Mouse (Mus musculus): ENCODE data around the gene Cnot9. TPM values are rescaled to one million over a fixed set of nuclear protein-coding genes. Genes with fewer than 3 reads are reported as not detected.

The Cnot9 gene
- 35.8 TPM for polyA plus RNA-seq (2015; fragmentation: Illumina TruSeq; extraction: RNeasy Lipid Tissue Mini Kit (QIAGEN cat#74804); ENCODE audit: insufficient read depth, low replicate concordance)

DNA sequence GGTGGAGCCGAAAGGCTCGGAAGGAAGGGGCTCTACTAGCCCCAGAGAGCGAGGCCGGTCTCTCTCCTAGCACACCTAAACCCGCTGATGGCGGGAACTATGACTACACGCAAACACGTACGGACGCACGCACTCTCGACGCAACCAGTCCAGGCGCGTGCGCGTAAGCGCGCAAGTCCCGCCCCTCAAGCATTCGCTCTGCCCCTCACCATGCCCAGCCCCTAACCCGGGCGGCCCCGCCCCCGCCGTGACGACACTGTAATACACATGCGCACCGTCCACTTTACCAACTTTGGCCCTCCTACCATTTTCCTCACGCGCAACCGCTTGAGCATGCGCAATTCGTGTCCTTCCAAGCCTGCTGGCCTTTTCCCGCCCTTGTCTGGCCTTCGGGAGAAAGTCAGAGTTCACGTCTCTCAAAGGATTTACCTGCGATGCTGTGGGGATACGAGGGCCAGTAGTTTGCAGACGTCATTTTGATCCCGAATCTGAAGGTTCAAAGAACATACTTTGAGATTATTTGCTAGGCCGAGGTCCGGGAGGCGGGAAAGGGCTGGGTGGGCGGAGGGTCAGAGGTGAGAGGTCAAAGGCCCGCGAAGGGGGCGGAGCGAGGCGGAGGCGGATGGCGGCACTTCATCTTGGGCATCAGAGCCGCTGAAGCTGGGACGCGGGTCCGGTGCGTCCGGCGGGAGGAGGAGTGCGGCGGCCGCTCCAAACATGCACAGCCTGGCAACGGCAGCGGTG lies at the start of gene Cnot9:
Gene Cnot9 (plus strand): TSS at position 338 of the 744 bp plus-strand sequence.

DNA sequence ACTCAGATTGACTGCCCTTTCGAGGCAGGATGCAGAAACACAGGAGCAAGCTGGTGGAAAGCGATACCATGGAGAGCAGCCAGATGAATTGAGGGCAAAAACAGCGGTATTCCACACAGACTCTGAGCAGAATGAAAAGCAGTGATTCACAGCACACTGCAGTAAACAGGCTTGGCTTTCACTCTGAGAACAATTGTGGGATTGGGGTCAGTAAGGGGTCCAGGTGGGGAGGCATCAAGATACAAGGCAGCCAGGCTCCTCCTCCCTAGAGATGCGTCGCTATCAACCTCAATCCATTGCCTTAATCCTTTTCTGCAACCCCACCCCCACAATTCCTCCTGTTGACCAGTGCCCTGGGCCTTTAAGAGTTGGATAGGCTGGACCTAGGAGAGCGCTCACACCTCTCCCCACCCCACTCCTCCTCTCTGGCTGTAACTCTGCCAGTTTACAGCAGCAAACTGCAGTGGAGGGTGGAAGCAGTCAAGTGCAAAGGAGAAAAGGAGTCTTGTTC lies 36.6 kb downstream of the Cnot9 start, which contains the start of gene Plcd4:
Gene Plcd4 (plus strand): TSS at position 438 of the 511 bp plus-strand sequence.

DNA sequence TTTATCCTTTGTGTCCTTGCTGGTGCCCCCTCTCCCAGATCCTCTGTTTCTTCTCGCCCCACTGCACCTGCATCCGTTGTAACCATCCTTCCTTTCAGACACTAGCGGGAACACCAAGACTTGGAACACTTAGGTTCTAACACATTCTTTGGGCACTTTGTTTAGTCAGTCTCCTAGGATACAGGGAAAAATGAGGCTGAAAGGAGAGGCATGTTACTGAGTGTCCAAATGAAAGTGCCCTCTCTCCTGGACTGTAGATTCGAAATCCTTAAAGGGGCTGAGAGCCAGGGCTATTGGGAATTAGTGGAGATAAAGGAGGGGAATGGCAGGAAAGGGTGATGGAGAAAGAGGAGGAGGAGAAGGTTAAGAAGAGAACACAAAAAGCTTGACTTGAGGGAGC lies 38.3 kb downstream of the Cnot9 start, which contains the start of gene Usp37:
Gene Usp37 (minus strand): TSS at position 101 of the 400 bp plus-strand sequence.

Other genes starting within 250 kb of the Cnot9 start
- not detected for gene Gpbar1, start 227.5 kb upstream of the Cnot9 start, polyA plus RNA-seq (2015; fragmentation: Illumina TruSeq; extraction: RNeasy Lipid Tissue Mini Kit (QIAGEN cat#74804); ENCODE audit: insufficient read depth, low replicate concordance)
- 42.9 TPM for gene Aamp, start 221.3 kb upstream of the Cnot9 start, polyA plus RNA-seq (2015; fragmentation: Illumina TruSeq; extraction: RNeasy Lipid Tissue Mini Kit (QIAGEN cat#74804); ENCODE audit: insufficient read depth, low replicate concordance)
- gene Pnkd, start 221.1 kb upstream of the Cnot9 start, polyA plus RNA-seq (2015; fragmentation: Illumina TruSeq; extraction: RNeasy Lipid Tissue Mini Kit (QIAGEN cat#74804); ENCODE audit: insufficient read depth, low replicate concordance), result 18.4 TPM
- gene Tmbim1, start 200.4 kb upstream of the Cnot9 start, polyA plus RNA-seq (2015; fragmentation: Illumina TruSeq; extraction: RNeasy Lipid Tissue Mini Kit (QIAGEN cat#74804); ENCODE audit: insufficient read depth, low replicate concordance), result 21.1 TPM
- gene Catip, start 143.9 kb upstream of the Cnot9 start, polyA plus RNA-seq (2015; fragmentation: Illumina TruSeq; extraction: RNeasy Lipid Tissue Mini Kit (QIAGEN cat#74804); ENCODE audit: insufficient read depth, low replicate concordance), result 0.64 TPM
- gene Slc11a1, start 130.9 kb upstream of the Cnot9 start, polyA plus RNA-seq (2015; fragmentation: Illumina TruSeq; extraction: RNeasy Lipid Tissue Mini Kit (QIAGEN cat#74804); ENCODE audit: insufficient read depth, low replicate concordance), result 46.5 TPM
- gene Ctdsp1, start 114.5 kb upstream of the Cnot9 start, polyA plus RNA-seq (2015; fragmentation: Illumina TruSeq; extraction: RNeasy Lipid Tissue Mini Kit (QIAGEN cat#74804); ENCODE audit: insufficient read depth, low replicate concordance), result 54.0 TPM
- not detected for gene Vil1, start 96.7 kb upstream of the Cnot9 start, polyA plus RNA-seq (2015; fragmentation: Illumina TruSeq; extraction: RNeasy Lipid Tissue Mini Kit (QIAGEN cat#74804); ENCODE audit: insufficient read depth, low replicate concordance)
- gene Plcd4, start 36.8 kb downstream of the Cnot9 start, polyA plus RNA-seq (2015; fragmentation: Illumina TruSeq; extraction: RNeasy Lipid Tissue Mini Kit (QIAGEN cat#74804); ENCODE audit: insufficient read depth, low replicate concordance), result not detected
- gene Usp37, start 38.2 kb downstream of the Cnot9 start, polyA plus RNA-seq (2015; fragmentation: Illumina TruSeq; extraction: RNeasy Lipid Tissue Mini Kit (QIAGEN cat#74804); ENCODE audit: insufficient read depth, low replicate concordance), result 19.9 TPM
- gene Zfp142, start 82.2 kb downstream of the Cnot9 start, polyA plus RNA-seq (2015; fragmentation: Illumina TruSeq; extraction: RNeasy Lipid Tissue Mini Kit (QIAGEN cat#74804); ENCODE audit: insufficient read depth, low replicate concordance), result 13.7 TPM
- gene Bcs1l, start 82.2 kb downstream of the Cnot9 start, polyA plus RNA-seq (2015; fragmentation: Illumina TruSeq; extraction: RNeasy Lipid Tissue Mini Kit (QIAGEN cat#74804); ENCODE audit: insufficient read depth, low replicate concordance), result 16.0 TPM
- 44.9 TPM for gene Rnf25, start 95.3 kb downstream of the Cnot9 start, polyA plus RNA-seq (2015; fragmentation: Illumina TruSeq; extraction: RNeasy Lipid Tissue Mini Kit (QIAGEN cat#74804); ENCODE audit: insufficient read depth, low replicate concordance)
- gene Stk36, start 95.4 kb downstream of the Cnot9 start, polyA plus RNA-seq (2015; fragmentation: Illumina TruSeq; extraction: RNeasy Lipid Tissue Mini Kit (QIAGEN cat#74804); ENCODE audit: insufficient read depth, low replicate concordance), result 0.29 TPM
- gene Ttll4, start 155.7 kb downstream of the Cnot9 start, polyA plus RNA-seq (2015; fragmentation: Illumina TruSeq; extraction: RNeasy Lipid Tissue Mini Kit (QIAGEN cat#74804); ENCODE audit: insufficient read depth, low replicate concordance), result 43.7 TPM
- gene Cyp27a1, start 207.5 kb downstream of the Cnot9 start, polyA plus RNA-seq (2015; fragmentation: Illumina TruSeq; extraction: RNeasy Lipid Tissue Mini Kit (QIAGEN cat#74804); ENCODE audit: insufficient read depth, low replicate concordance), result 86.6 TPM
- gene Prkag3, start 243.2 kb downstream of the Cnot9 start, polyA plus RNA-seq (2015; fragmentation: Illumina TruSeq; extraction: RNeasy Lipid Tissue Mini Kit (QIAGEN cat#74804); ENCODE audit: insufficient read depth, low replicate concordance), result 0.15 TPM